17 mouse cellular contexts compared by ENCODE assay signal in genomic region chr10:78280486-78280885, GRCm38 (mm10). TPM values are rescaled to one million over a fixed set of nuclear protein-coding genes. Genes with fewer than 3 reads are reported as not detected.
A peak's percentile ranks its signal among the peaks of the same experiment; 100 is the strongest.
DNase-seq lines count a peak whose midpoint lies in the region; ATAC-seq and TF ChIP-seq lines count a peak whose summit lies in the region.
"Had no signal": no experiment of that assay in that cellular context is flagged by ENCODE, and none has a peak within 500 bp of the region (broad histone marks: within the 10 kb centered on the region; RNA-seq: fewer than 3 reads in every experiment).

No protein-coding gene starts in this region.

- TF ChIP-seq EP300 in stomach, postnatal 0 days (optimal IDR thresholded peaks at IDR 0.05), result no peak

- TF ChIP-seq CTCF in kidney, postnatal 0 days (IDR thresholded peaks at IDR 0.05; ENCODE audit: low read depth), result no peak
- TF ChIP-seq CTCF in stomach, postnatal 0 days (IDR thresholded peaks at IDR 0.05; ENCODE audit: low read depth), result no peak
- TF ChIP-seq CTCF in lung, adult 2 months (IDR thresholded peaks at IDR 0.05; ENCODE audit: insufficient read depth, low read length), result no peak

- peak overlapping the region; percentile 60; the same call in 1 of the 2 replicates for H3K27ac ChIP-seq in kidney, postnatal 0 days
- H3K27ac ChIP-seq in stomach, postnatal 0 days (replicated peaks), result no peak overlapping the region
- H3K27ac ChIP-seq: embryonic facial prominence, embryonic 12.5 days; forebrain, embryonic 12.5 days; heart, embryonic 13.5 days; hindbrain, embryonic 15.5 days had no signal

- H3K4me1 ChIP-seq in kidney, postnatal 0 days (replicated peaks; ENCODE audit: insufficient read depth, low read length), result 0 out of 2 replicates have a peak, but pooled peaks cover 6% of the 10 kb centered on the region
- no peaks in the 10 kb centered on the region for H3K4me1 ChIP-seq in stomach, postnatal 0 days (replicated peaks; ENCODE audit: control insufficient read depth, insufficient read depth)
- no peaks in the 10 kb centered on the region for H3K4me1 ChIP-seq in lung, adult 2 months (ENCODE audit: control insufficient read depth, insufficient read depth, low read length)
- H3K4me1 ChIP-seq: embryonic facial prominence, embryonic 12.5 days; forebrain, embryonic 12.5 days; heart, embryonic 13.5 days; hindbrain, embryonic 15.5 days had no signal

- peaks cover 54% of the 10 kb centered on the region; the same call in 1 of the 2 replicates for H3K36me3 ChIP-seq in kidney, postnatal 0 days (ENCODE audit: insufficient read depth, low read length)
- H3K36me3 ChIP-seq in stomach, postnatal 0 days (ENCODE audit: control insufficient read depth, insufficient read depth, low read length), result peaks cover 19% of the 10 kb centered on the region

- no peak for TF ChIP-seq POLR2A in lung, adult 2 months (IDR thresholded peaks at IDR 0.05; ENCODE audit: borderline replicate concordance, extremely low read depth, low read depth, low read length)

- DNase-seq in kidney, adult 18-20 months, result peak; percentile 59
- DNase-seq in kidney, adult 9 months, result peak; percentile 63
- no peak for DNase-seq in kidney, postnatal 0 days (ENCODE audit: low spot score)
- no peak for DNase-seq in stomach, postnatal 0 days (ENCODE audit: low spot score)
- DNase-seq in lung, adult 2 months, result no peak
- DNase-seq in layer of hippocampus, adult 9-11 months, result no peak
- DNase-seq: adrenal gland, adult 8-10 months; adrenal gland, postnatal 36 days; cerebellum, adult 8-10 months; cerebellum, postnatal 25 days; gastrocnemius, postnatal 25 days; heart, postnatal 36 days had no signal

- H3K9ac ChIP-seq in kidney, postnatal 0 days (ENCODE audit: low read depth, low read length), result no peak overlapping the region
- H3K9ac ChIP-seq in stomach, postnatal 0 days (ENCODE audit: low read length), result no peak overlapping the region
- H3K9ac ChIP-seq: embryonic facial prominence, embryonic 12.5 days; forebrain, embryonic 12.5 days; heart, embryonic 13.5 days; hindbrain, embryonic 15.5 days had no signal

- no peak overlapping the region for H3K4me3 ChIP-seq in kidney, postnatal 0 days (replicated peaks; ENCODE audit: low read depth, low read length)
- no peak overlapping the region for H3K4me3 ChIP-seq in stomach, postnatal 0 days (ENCODE audit: low read depth, low read length)
- H3K4me3 ChIP-seq in lung, adult 2 months (replicated peaks; ENCODE audit: extremely low read depth, low read depth, low read length), result no peak overlapping the region
- H3K4me3 ChIP-seq: embryonic facial prominence, embryonic 12.5 days; forebrain, embryonic 12.5 days; heart, embryonic 13.5 days; hindbrain, embryonic 15.5 days had no signal

- WGBS in kidney, postnatal 0 days, result 50% methylated on average over 9 of the region's 9 CpGs
- WGBS in stomach, postnatal 0 days, result 89% methylated on average over 9 of the region's 9 CpGs
- WGBS in lung, adult 2 months, result 83% methylated on average over 9 of the region's 9 CpGs

- no peak overlapping the region for H3K4me2 ChIP-seq in kidney, postnatal 0 days (ENCODE audit: low read length)
- H3K4me2 ChIP-seq in stomach, postnatal 0 days (replicated peaks; ENCODE audit: low read depth), result no peak overlapping the region
- H3K4me2 ChIP-seq: embryonic facial prominence, embryonic 12.5 days; forebrain, embryonic 12.5 days; heart, embryonic 13.5 days; hindbrain, embryonic 15.5 days had no signal

- ATAC-seq in kidney, postnatal 0 days (replicated peaks; ENCODE audit: low FRiP score, low read depth), result peak; percentile 57; the same call in 1 of the 2 replicates
- ATAC-seq in stomach, postnatal 0 days (ENCODE audit: low FRiP score, low TSS enrichment), result no peak
- ATAC-seq: forebrain, embryonic 16.5 days had no signal

- no peaks in the 10 kb centered on the region for H3K9me3 ChIP-seq in kidney, postnatal 0 days (replicated peaks; ENCODE audit: low read length)
- no peaks in the 10 kb centered on the region for H3K9me3 ChIP-seq in stomach, postnatal 0 days (ENCODE audit: control insufficient read depth, low read length)
- H3K9me3 ChIP-seq: embryonic facial prominence, embryonic 12.5 days; forebrain, embryonic 12.5 days; heart, embryonic 13.5 days; hindbrain, embryonic 15.5 days had no signal

- no peaks in the 10 kb centered on the region for H3K27me3 ChIP-seq in kidney, postnatal 0 days (ENCODE audit: insufficient read depth, low read length)
- H3K27me3 ChIP-seq in stomach, postnatal 0 days (ENCODE audit: control insufficient read depth, insufficient read depth, low read length), result no peaks in the 10 kb centered on the region
- H3K27me3 ChIP-seq: embryonic facial prominence, embryonic 12.5 days; forebrain, embryonic 12.5 days; heart, embryonic 13.5 days; hindbrain, embryonic 15.5 days had no signal

RNA-seq across cellular contexts. Expression of gene Trappc10, which starts 36.0 kb away (rescaled TPM):
- 17.9 and 21.9 TPM in 2 replicates for polyA plus RNA-seq in kidney, postnatal 0 days (2015; fragmentation: Nextera tagmentation; extraction: Ambion mirVana)
- polyA plus RNA-seq in stomach, postnatal 0 days (2015; fragmentation: Nextera tagmentation; extraction: Ambion mirVana), result 14.7 and 17.8 TPM in 2 replicates
- polyA plus RNA-seq in lung, adult 2 months (2012; rRNA removed), result 45.4 and 50.0 TPM in 2 replicates

Comparison
In these comparisons a context has a peak if more than half of its experiments do, and no peak if none do; other contexts are left out.
1. DNase-seq: peak in kidney, adult 18-20 months (single experiment) and kidney, adult 9 months (single experiment); none in kidney, postnatal 0 days (single experiment), stomach, postnatal 0 days (single experiment), lung, adult 2 months (single experiment) and layer of hippocampus, adult 9-11 months (single experiment).